Mouse (Mus musculus) hindlimb bud, embryonic 11.5 days (tissue): ENCODE data around the gene Olfr539.
"Not testable (repeated sequence)": the region's sequence is repeated elsewhere in the genome, so short reads cannot be mapped to it uniquely, and the experiment has no call there.

Source experiments
- DNase-seq: peaks from one replicate; pipeline ENCODE4 v3.0.0-alpha.2; 2012; ENCODE audit warnings: low read depth, low spot score; ENCODE audit errors: extremely low spot score

The Olfr539 gene

GRCm38 (mm10) chr7:140659630-140660029 is at the start of gene Olfr539:
Olfr539 (plus strand) TSS chr7:140659930.
- DNase-seq = no peak

- not testable (repeated sequence) for DNase-seq
Measured at GRCm38 (mm10) chr7:140628670-140629069, 31.1 kb upstream of the Olfr539 start, which contains the start of gene Olfr61. Olfr61 (plus strand) TSS chr7:140628970.

GRCm38 (mm10) chr7:140630559-140630958 is 29.2 kb upstream of the Olfr539 start:
- DNase-seq = no peak

GRCm38 (mm10) chr7:140646152-140646551 is 13.6 kb upstream of the Olfr539 start, which contains the start of gene Olfr53:
Olfr53 (plus strand) TSS chr7:140646452.
- no peak for DNase-seq

- not testable (repeated sequence) for DNase-seq
Measured at GRCm38 (mm10) chr7:140670693-140671092, 11.0 kb downstream of the Olfr539 start.

- DNase-seq = no peak
Measured at GRCm38 (mm10) chr7:140675863-140676262, 16.1 kb downstream of the Olfr539 start.

- not testable (repeated sequence) for DNase-seq
Measured at GRCm38 (mm10) chr7:140679591-140679990, 19.9 kb downstream of the Olfr539 start.

- DNase-seq = no peak
Measured at GRCm38 (mm10) chr7:140681651-140682050, 21.9 kb downstream of the Olfr539 start, which contains the start of gene Olfr45. Olfr45 (plus strand) TSS chr7:140681951.

GRCm38 (mm10) chr7:140696967-140697366 is 37.2 kb downstream of the Olfr539 start, which contains the start of gene Olfr541:
Olfr541 (plus strand) TSS chr7:140697267.
- DNase-seq = no peak

GRCm38 (mm10) chr7:140706348-140706747 is 46.6 kb downstream of the Olfr539 start:
- DNase-seq = no peak

GRCm38 (mm10) chr7:140707536-140708284 is 48.0 kb downstream of the Olfr539 start:
- no peak for DNase-seq

GRCm38 (mm10) chr7:140717155-140718055 is 57.7 kb downstream of the Olfr539 start:
- DNase-seq = no peak

GRCm38 (mm10) chr7:140721095-140721494 is 61.4 kb downstream of the Olfr539 start:
- DNase-seq = no peak

- no peak for DNase-seq
Measured at GRCm38 (mm10) chr7:140725558-140725957, 65.8 kb downstream of the Olfr539 start.
